Mouse (Mus musculus) intestine, postnatal 0 days (tissue): ENCODE measurements around the gene Ier5. TPM values are rescaled to one million over a fixed set of nuclear protein-coding genes. Genes with fewer than 3 reads are reported as not detected.
A peak's percentile ranks its signal among the peaks of the same experiment; 100 is the strongest.

Experiments used
- ATAC-seq: fragments of 200-750 bp; cut with Nextera tagmentation; 2 replicates; pipeline ENCODE4 v1.8.0; 2017; ENCODE audit warnings: mild to moderate bottlenecking, moderate TSS enrichment, moderate library complexity
- H3K27ac ChIP-seq: fragments of 300-500 bp; sonication (generic); 2 replicates; pipeline ENCODE4 v1.5.1; 2014; ENCODE audit warnings: mild to moderate bottlenecking, low read depth, low read length, moderate library complexity
- H3K27me3 ChIP-seq: fragments of 300-500 bp; sonication (generic); replicated peaks from 2 replicates; pipeline ENCODE4 v1.6.1; 2014; ENCODE audit warnings: low read length, mixed read lengths; ENCODE audit not compliant: control insufficient read depth, insufficient read depth
- H3K36me3 ChIP-seq: fragments of 300-500 bp; sonication (generic); 2 replicates; pipeline ENCODE4 v1.6.1; 2014; ENCODE audit warnings: mild to moderate bottlenecking, moderate library complexity; ENCODE audit not compliant: control insufficient read depth, insufficient read depth
- H3K4me1 ChIP-seq: fragments of 300-500 bp; sonication (generic); replicated peaks from 2 replicates; pipeline ENCODE4 v1.6.1; 2014; ENCODE audit warnings: antibody characterized with exemption, low read length, mixed read lengths; ENCODE audit not compliant: control insufficient read depth, insufficient read depth
- H3K4me2 ChIP-seq: fragments of 300-500 bp; sonication (generic); replicated peaks from 2 replicates; pipeline ENCODE4 v1.6.1; 2014; ENCODE audit warnings: low read depth, mild to moderate bottlenecking, moderate library complexity
- H3K4me3 ChIP-seq: fragments of 300-500 bp; sonication (generic); 2 replicates; pipeline ENCODE4 v1.5.1; 2014; ENCODE audit warnings: low read depth, low read length
- H3K9ac ChIP-seq: fragments of 300-500 bp; sonication (generic); 2 replicates; pipeline ENCODE4 v1.6.1; 2014; ENCODE audit warnings: mild to moderate bottlenecking, low read depth, low read length
- H3K9me3 ChIP-seq: fragments of 300-500 bp; sonication (generic); 2 replicates; pipeline ENCODE4 v1.6.1; 2016; ENCODE audit warnings: mixed run types; ENCODE audit not compliant: control insufficient read depth
- CTCF ChIP-seq: sonication (generic); IDR thresholded peaks from 2 replicates; pipeline ENCODE4 v1.5.1; 2016; ENCODE audit warnings: low read depth, mild to moderate bottlenecking, control low read depth, antibody characterized with exemption, moderate library complexity
- WGBS: fragments of 180-500 bp; shearing (Covaris S2); extraction: QIAGEN DNeasy Blood & Tissue Kit; methylation state at CpG from one replicate; pipeline ENCODE4 v1.1.7; 2014; 5-methylcytosine and 5-hydroxymethylcytosine counted together
- polyA plus RNA-seq: library from polyadenylated mRNA; unstranded; fragments of >200 nt; fragmentation: Nextera tagmentation; extraction: Ambion mirVana; gene quantifications from 2 replicates; pipeline ENCODE4 v1.2.1, GENCODE M21; 2015

Ier5 gene
- polyA plus RNA-seq, 1 experiment from 2014 or later, result 6.8 TPM

DNA sequence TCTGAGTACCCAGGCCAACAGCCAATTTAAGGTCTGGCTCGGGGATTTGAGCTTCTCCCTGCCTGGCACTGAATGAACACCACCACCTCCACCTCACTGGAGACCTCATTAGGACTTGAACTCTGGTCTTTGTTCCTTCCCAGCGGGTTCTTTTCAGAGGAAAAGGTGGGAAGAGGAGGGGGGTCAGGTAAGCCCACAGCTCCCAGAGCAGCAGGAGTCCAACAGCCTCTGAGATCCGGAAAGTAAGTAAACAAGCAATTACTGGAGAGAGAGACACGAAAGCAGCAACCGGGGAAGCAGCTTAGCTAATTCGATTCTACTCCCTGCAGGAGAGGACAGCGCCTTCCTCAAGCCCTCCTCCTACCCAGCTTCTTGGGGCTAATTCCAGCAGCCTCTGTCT lies 13.0 kb downstream of the Ier5 start:
- no peak overlapping the region for H3K4me2 ChIP-seq
- no peaks in the 10 kb centered on the region for H3K9me3 ChIP-seq
- H3K4me3 ChIP-seq, result no peak overlapping the region
- H3K27ac ChIP-seq, result peak overlapping the region; percentile 55
- no peaks in the 10 kb centered on the region for H3K36me3 ChIP-seq
- no peak for ATAC-seq
- WGBS, result 26% methylated on average over 7 of the region's 7 CpGs
- no peak overlapping the region for H3K9ac ChIP-seq
- peaks cover 29% of the 10 kb centered on the region for H3K4me1 ChIP-seq
- no peaks in the 10 kb centered on the region for H3K27me3 ChIP-seq
- no peak for TF ChIP-seq CTCF

DNA sequence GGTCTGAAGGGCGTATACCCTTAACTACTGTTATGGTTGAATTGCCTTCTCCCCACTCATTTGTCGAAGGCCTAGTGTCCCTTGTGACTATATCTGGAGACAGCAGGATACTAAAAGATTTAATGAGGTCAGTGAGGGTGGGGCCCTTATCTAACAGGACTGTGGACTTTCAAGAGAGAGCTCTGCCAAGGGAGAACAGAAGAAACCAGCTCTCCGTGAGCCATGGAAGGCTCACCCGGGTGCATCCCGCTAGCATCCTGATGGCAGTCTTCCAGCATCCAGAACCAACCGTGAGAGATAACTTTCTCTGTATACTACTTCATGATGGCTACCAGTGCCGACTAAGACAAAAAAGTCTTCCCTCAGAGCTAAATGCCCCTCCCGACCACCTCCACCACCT lies 14.6 kb downstream of the Ier5 start:
- 29% methylated on average over 8 of the region's 8 CpGs for WGBS
- H3K9ac ChIP-seq, result no peak overlapping the region
- no peak for TF ChIP-seq CTCF
- H3K9me3 ChIP-seq, result no peaks in the 10 kb centered on the region
- peak; percentile 66 for ATAC-seq
- no peaks in the 10 kb centered on the region for H3K36me3 ChIP-seq
- peaks cover 29% of the 10 kb centered on the region for H3K4me1 ChIP-seq
- H3K27ac ChIP-seq, result peak overlapping the region; percentile 95
- H3K4me3 ChIP-seq, result no peak overlapping the region
- peak overlapping the region; percentile 18 for H3K4me2 ChIP-seq
- H3K27me3 ChIP-seq, result no peaks in the 10 kb centered on the region

DNA sequence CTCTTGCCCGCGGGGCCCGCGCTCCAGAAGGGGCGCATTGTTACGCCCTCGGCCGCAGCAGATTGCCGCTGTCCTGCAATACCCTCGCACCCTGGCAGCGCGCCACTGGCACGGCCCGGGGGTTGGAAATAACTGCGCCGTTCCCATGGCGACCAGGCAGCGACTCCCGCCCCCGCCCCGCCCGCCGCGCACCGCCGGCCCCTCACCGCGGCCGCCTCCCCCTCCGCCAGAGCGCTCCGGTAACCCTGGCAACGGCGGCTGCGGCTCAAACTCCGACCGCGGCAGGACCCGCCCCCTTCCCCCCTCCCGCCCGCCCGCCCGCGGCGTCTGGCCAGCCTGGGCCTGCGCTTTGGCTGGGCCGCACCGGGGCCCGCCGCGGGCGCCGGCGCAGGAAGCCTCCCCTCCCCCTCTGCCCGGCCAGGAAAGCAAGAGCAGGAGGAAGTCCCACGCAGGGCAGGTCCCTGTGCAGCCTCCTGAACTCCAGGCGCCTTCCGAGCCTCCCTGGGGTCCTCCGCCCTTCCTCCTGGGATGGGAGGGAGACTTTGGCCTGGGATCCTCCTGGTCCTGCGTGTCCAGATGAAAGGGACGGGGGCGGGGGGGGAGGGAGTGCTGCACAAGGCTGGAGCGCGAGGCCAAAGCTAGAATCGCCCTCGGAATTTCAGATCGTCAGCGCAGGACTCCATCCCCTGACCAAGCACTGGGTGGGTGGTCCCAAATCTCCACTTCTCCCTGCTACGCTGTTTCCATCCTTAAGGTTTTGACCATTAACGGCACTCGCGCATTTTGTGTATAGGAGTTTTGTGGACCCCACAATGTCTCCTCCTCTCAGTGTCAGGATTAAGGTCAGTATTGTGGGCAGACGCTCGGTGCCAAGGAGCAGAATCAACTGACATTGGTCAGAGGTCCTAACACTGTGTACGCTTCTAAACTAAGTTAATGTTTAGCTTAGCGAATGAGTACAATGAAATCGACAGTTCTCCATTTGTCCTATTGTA lies 15.9 kb downstream of the Ier5 start:
- H3K4me1 ChIP-seq, result peaks cover 29% of the 10 kb centered on the region
- peak; percentile 25; the same call in 1 of the 2 replicates for TF ChIP-seq CTCF
- peak overlapping the region; percentile 32 for H3K9ac ChIP-seq
- ATAC-seq, result peak; percentile 88
- no peaks in the 10 kb centered on the region for H3K27me3 ChIP-seq
- peak overlapping the region; percentile 42 for H3K4me3 ChIP-seq
- H3K36me3 ChIP-seq, result no peaks in the 10 kb centered on the region
- H3K27ac ChIP-seq, result peak overlapping the region; percentile 95
- WGBS, result 1% methylated on average over 64 of the region's 77 CpGs
- H3K4me2 ChIP-seq, result peak overlapping the region; percentile 84
- no peaks in the 10 kb centered on the region for H3K9me3 ChIP-seq

DNA sequence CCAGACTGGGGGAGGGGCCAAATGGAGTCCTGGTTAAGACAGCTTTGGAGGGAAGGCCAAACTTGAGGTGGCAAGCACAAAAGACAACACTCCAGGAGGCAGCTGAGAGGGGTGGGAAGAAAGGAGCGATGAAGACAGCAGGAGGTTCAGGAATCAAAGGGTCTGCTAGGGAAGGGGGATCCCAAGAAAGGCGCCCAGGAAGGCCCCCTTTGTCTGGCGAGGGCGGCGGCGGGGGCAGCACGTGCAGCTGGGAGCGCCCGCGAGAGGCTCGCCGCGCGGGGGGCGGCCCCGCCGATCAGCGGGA lies 16.5 kb downstream of the Ier5 start:
- Histone ChIP-seq H3K36me3 (no peaks in the 10 kb centered on the region), H3K4me1 (peaks cover 29% of the 10 kb centered on the region), H3K9ac (peak overlapping the region; percentile 32; the same call in 1 of the 2 replicates), H3K27ac (peak overlapping the region; percentile 95), H3K4me2 (peak overlapping the region; percentile 84), H3K9me3 (no peaks in the 10 kb centered on the region), H3K4me3 (peak overlapping the region; percentile 42), H3K27me3 (no peaks in the 10 kb centered on the region)
- under 1% methylated on average over 18 of the region's 18 CpGs for WGBS
- no peak for TF ChIP-seq CTCF
- no peak for ATAC-seq

DNA sequence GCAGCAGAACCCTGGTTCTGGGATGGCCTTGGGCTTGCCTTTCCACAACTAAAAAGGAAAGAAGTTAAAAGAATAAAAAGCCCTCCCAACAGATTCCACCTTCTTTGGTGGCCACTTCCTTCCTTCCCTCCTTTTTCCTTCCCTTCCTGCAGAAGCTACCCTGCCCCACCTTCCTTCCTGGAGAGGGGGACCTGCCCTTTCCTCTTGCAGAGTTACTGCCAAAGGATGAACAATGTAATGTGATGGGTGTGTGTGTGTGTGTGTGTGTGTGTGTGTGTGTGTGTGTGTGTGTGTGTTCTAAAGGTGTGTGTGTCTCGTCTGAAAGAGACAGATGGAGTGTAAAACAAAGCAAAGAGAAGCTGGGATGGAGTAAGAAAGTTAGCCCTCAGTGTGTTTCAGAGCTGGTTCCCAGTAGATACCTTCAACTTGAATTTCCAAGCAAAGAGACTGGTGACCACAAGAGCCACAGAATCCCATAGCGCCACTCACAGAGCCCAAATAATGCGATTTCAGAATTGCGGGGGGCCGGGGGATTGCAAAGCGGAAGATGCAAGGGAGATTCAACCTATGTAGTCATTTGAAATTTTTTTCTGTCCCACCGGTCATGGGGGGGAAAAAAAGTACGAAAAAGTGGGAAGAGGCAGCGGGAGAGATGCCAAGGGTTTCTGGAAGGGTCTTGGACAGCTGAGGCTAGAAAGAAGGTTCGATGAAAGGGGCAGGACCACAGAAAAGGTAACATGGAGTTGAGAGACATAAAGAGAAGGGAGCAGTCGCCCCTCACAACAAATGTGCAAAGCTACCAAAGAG lies 17.1 kb downstream of the Ier5 start:
- H3K4me1 ChIP-seq, result peaks cover 29% of the 10 kb centered on the region
- no peaks in the 10 kb centered on the region for H3K36me3 ChIP-seq
- H3K4me2 ChIP-seq, result peak overlapping the region; percentile 84
- peak overlapping the region; percentile 42; the same call in 1 of the 2 replicates for H3K4me3 ChIP-seq
- H3K27me3 ChIP-seq, result no peaks in the 10 kb centered on the region
- no peak for TF ChIP-seq CTCF
- WGBS, result 36% methylated on average over 11 of the region's 11 CpGs
- no peak for ATAC-seq
- no peaks in the 10 kb centered on the region for H3K9me3 ChIP-seq
- peak overlapping the region; percentile 95 for H3K27ac ChIP-seq
- H3K9ac ChIP-seq, result 0 out of 2 replicates have a peak overlapping the region, but pooled peaks have one; percentile 32

DNA sequence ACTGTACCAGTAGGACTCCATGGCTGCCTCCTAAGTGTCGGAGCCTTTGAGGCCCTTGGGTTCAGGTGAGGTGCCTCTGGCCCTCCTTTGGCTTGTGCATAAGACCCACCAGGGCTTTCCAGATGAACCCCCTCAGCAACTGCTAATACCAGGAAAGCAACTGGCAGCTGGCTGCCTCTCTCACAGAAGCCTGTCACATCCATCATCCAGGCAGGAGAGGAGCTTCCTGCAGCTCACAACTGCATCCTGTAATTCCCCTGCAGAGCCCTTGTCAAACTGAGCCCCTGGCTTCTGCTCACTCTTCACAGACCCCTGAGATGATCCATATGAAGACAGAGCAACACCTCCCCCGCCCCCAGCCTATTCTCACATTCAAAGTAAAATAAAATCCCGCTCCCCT lies 21.8 kb downstream of the Ier5 start:
- no peaks in the 10 kb centered on the region for H3K27me3 ChIP-seq
- peaks cover 15% of the 10 kb centered on the region for H3K4me1 ChIP-seq
- ATAC-seq, result no peak
- H3K4me2 ChIP-seq, result no peak overlapping the region
- H3K36me3 ChIP-seq, result no peaks in the 10 kb centered on the region
- H3K9ac ChIP-seq, result no peak overlapping the region
- no peak overlapping the region for H3K4me3 ChIP-seq
- no peak for TF ChIP-seq CTCF
- H3K9me3 ChIP-seq, result no peaks in the 10 kb centered on the region
- no peak overlapping the region for H3K27ac ChIP-seq
- 71% methylated on average over 3 of the region's 3 CpGs for WGBS
